Mouse (Mus musculus) E14TG2a.4 (cell line): ENCODE results near the gene Atrip.

Source experiments
- CTCF ChIP-seq: conservative IDR thresholded peaks from 2 replicates; pipeline ENCODE4 v1.5.1; 2014; ENCODE audit warnings: low read length
- POU5F1 ChIP-seq: IDR thresholded peaks from 2 replicates; pipeline ENCODE4 v1.6.1; 2014; ENCODE audit warnings: low read length, borderline replicate concordance

- TF ChIP-seq CTCF (no peak; the same call in 1 of the 2 replicates), POU5F1 (no peak)
Observed at GRCm38 (mm10) chr9:109068095-109068735, 5.7 kb downstream of the Atrip start.
